ENCODE assay signal across 8 mouse cellular contexts in genomic region chr19:4045966-4046865, GRCm38 (mm10). TPM values are rescaled to one million over a fixed set of nuclear protein-coding genes. Genes with fewer than 3 reads are reported as not detected.
A peak's percentile ranks its signal among the peaks of the same experiment; 100 is the strongest.
DNase-seq lines count a peak whose midpoint lies in the region; ATAC-seq lines count a peak whose summit lies in the region.

Gene Gstp2 (minus strand): TSS chr19:4046023.

- no peak within 1 kb of the TSS for H3K9ac ChIP-seq in kidney, embryonic 14.5 days (ENCODE audit: low read depth, low read length)
- H3K9ac ChIP-seq in midbrain, embryonic 15.5 days = no peak within 1 kb of the TSS

- no peak within 1 kb of the TSS for H3K4me2 ChIP-seq in kidney, embryonic 14.5 days (replicated peaks; ENCODE audit: low read depth, low read length)
- peak within 1 kb of the TSS; percentile 18; the same call in 1 of the 2 replicates for H3K4me2 ChIP-seq in midbrain, embryonic 15.5 days

- no peak within 1 kb of the TSS for H3K27ac ChIP-seq in kidney, embryonic 14.5 days (ENCODE audit: low read depth, low read length)
- no peak within 1 kb of the TSS for H3K27ac ChIP-seq in midbrain, embryonic 15.5 days

- H3K4me3 ChIP-seq in kidney, embryonic 14.5 days (ENCODE audit: low read length) = no peak within 1 kb of the TSS
- no peak within 1 kb of the TSS for H3K4me3 ChIP-seq in midbrain, embryonic 15.5 days

- no peaks in the 10 kb centered on the region for H3K36me3 ChIP-seq in kidney, embryonic 14.5 days (ENCODE audit: control insufficient read depth, insufficient read depth, low read length)
- no peaks in the 10 kb centered on the region for H3K36me3 ChIP-seq in midbrain, embryonic 15.5 days (replicated peaks)

- intact Hi-C loops in left cerebral cortex, postnatal 4 days (cut with DNase I) = no loop called here

- H3K27me3 ChIP-seq in kidney, embryonic 14.5 days (ENCODE audit: control insufficient read depth, insufficient read depth, low read length) = no peaks in the 10 kb centered on the region
- H3K27me3 ChIP-seq in midbrain, embryonic 15.5 days (replicated peaks) = no peaks in the 10 kb centered on the region

- H3K4me1 ChIP-seq in kidney, embryonic 14.5 days (ENCODE audit: control insufficient read depth, insufficient read depth, low read length) = no peaks in the 10 kb centered on the region
- 0 out of 2 replicates have a peak, but pooled peaks cover 2% of the 10 kb centered on the region for H3K4me1 ChIP-seq in midbrain, embryonic 15.5 days

- no peaks in the 10 kb centered on the region for H3K9me3 ChIP-seq in kidney, embryonic 14.5 days (ENCODE audit: control insufficient read depth, low read length)
- no peaks in the 10 kb centered on the region for H3K9me3 ChIP-seq in midbrain, embryonic 15.5 days

- no peak for ATAC-seq in kidney, embryonic 14.5 days (ENCODE audit: low FRiP score, low TSS enrichment)
- peak; percentile 59; the same call in 1 of the 2 replicates for ATAC-seq in common myeloid progenitor, adult 5-6 weeks (replicated peaks; ENCODE audit: low read depth, poor library complexity, severe bottlenecking)
- ATAC-seq in midbrain, embryonic 15.5 days (replicated peaks) = no peak

- WGBS in kidney, embryonic 14.5 days = 58% methylated on average over 16 of the region's 16 CpGs
- 57% methylated on average over 16 of the region's 16 CpGs for WGBS in midbrain, embryonic 15.5 days

- peak; percentile 90 for DNase-seq in kidney, adult 11 months
- DNase-seq in gonadal fat pad, adult 2 months (ENCODE audit: low read depth) = peak; percentile 76
- DNase-seq in kidney, adult 18-20 months = peak; percentile 84
- peak; percentile 62 for DNase-seq in left cerebral cortex, postnatal 4 days
- peak; percentile 92 for DNase-seq in telencephalon, adult 2 months (ENCODE audit: low read depth, low spot score)

RNA-seq across cellular contexts. Expression of gene Gstp2, which starts in this region (rescaled TPM):
- 1.4 and 5.3 TPM in 2 replicates for polyA plus RNA-seq in kidney, embryonic 14.5 days (2014; fragmentation: Nextera tagmentation; extraction: Ambion mirVana)
- total RNA-seq in common myeloid progenitor, adult 5-6 weeks (2017) = 0.69 and 8.6 TPM in 2 replicates
- 14.7 and 39.9 TPM in 2 replicates for polyA plus RNA-seq in gonadal fat pad, adult 2 months (2012; rRNA removed)
- 10 to 100 TPM; 27.2 to 31.6 TPM for total RNA-seq in left cerebral cortex, postnatal 4 days (2021)
- polyA plus RNA-seq in midbrain, embryonic 15.5 days (2015; fragmentation: Nextera tagmentation; extraction: Ambion mirVana) = 2.7 and 5.6 TPM in 2 replicates
